Mouse (Mus musculus) E14TG2a.4 (cell line): ENCODE results near the gene Ubxn10.

Experiments
- H3K27me3 ChIP-seq: 2 replicates; pipeline ENCODE4 v1.6.1; 2014; ENCODE audit warnings: low read length, control low read depth; ENCODE audit not compliant: insufficient read depth
- H3K36me3 ChIP-seq: 2 replicates; pipeline ENCODE4 v1.6.1; 2014; ENCODE audit warnings: low read length, control low read depth; ENCODE audit not compliant: insufficient read depth
- H3K4me1 ChIP-seq: replicated peaks from 2 replicates; pipeline ENCODE4 v1.6.1; 2014; ENCODE audit warnings: low read depth, low read length, control low read depth
- H3K4me3 ChIP-seq: replicated peaks from 2 replicates; pipeline ENCODE4 v1.5.1; 2014; ENCODE audit warnings: mild to moderate bottlenecking, low read length
- H3K9me3 ChIP-seq: 2 replicates; pipeline ENCODE4 v1.6.1; 2014; ENCODE audit warnings: low read length, control low read depth
- CTCF ChIP-seq: conservative IDR thresholded peaks from 2 replicates; pipeline ENCODE4 v1.5.1; 2014; ENCODE audit warnings: low read length
- NANOG ChIP-seq: IDR thresholded peaks from 2 replicates; pipeline ENCODE4 v1.6.1; 2014; ENCODE audit warnings: borderline replicate concordance, low read length, mixed read lengths
- POU5F1 ChIP-seq: IDR thresholded peaks from 2 replicates; pipeline ENCODE4 v1.6.1; 2014; ENCODE audit warnings: low read length, borderline replicate concordance

The Ubxn10 gene

DNA sequence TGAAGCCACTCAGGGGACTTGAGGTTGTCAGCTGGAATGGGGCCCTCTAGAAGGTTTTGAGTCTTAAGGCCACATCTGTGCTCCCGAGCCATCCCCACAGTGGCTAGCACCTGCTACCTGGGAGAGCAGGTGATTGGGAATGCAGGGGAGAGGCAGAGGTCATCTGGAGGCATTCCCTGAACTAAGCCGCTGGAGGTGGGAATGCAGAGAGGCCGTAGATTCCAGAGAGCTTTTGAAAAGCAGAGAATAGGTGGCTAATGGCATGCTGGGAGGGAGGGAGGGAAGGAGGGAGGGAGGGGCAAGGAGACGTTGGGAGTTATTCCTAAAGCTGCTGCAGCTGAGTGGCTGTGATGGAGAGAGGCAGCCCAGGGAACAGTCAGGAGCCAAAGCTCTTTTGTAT lies 46.4 kb downstream of the Ubxn10 start:
- TF ChIP-seq POU5F1 = no peak
- TF ChIP-seq NANOG = no peak
- TF ChIP-seq CTCF = no peak
- Histone ChIP-seq H3K27me3 (peaks cover 9% of the 10 kb centered on the region; the same call in 1 of the 2 replicates), H3K9me3 (no peaks in the 10 kb centered on the region), H3K4me3 (peak overlapping the region; percentile 45), H3K4me1 (peaks cover 76% of the 10 kb centered on the region), H3K36me3 (no peaks in the 10 kb centered on the region)

- TF ChIP-seq POU5F1 (no peak), NANOG (no peak), CTCF (no peak)
- H3K4me3 ChIP-seq = no peak overlapping the region
These were observed 47.9 kb downstream of the Ubxn10 start for GRCm38 (mm10) chr4:138689094-138689512.

GRCm38 (mm10) chr4:138685813-138686212 lies 51.2 kb downstream of the Ubxn10 start:
- Histone ChIP-seq H3K27me3 (peaks cover 12% of the 10 kb centered on the region), H3K4me3 (no peak overlapping the region), H3K4me1 (peaks cover 65% of the 10 kb centered on the region), H3K9me3 (no peaks in the 10 kb centered on the region), H3K36me3 (no peaks in the 10 kb centered on the region)
- TF ChIP-seq NANOG (no peak), POU5F1 (no peak), CTCF (no peak)

More at GRCm38 (mm10) chr4:138689094-138689512, 47.9 kb downstream of the Ubxn10 start:
- Histone ChIP-seq H3K9me3 (no peaks in the 10 kb centered on the region), H3K36me3 (no peaks in the 10 kb centered on the region), H3K4me1 (peaks cover 77% of the 10 kb centered on the region), H3K27me3 (peaks cover 12% of the 10 kb centered on the region)

DNA sequence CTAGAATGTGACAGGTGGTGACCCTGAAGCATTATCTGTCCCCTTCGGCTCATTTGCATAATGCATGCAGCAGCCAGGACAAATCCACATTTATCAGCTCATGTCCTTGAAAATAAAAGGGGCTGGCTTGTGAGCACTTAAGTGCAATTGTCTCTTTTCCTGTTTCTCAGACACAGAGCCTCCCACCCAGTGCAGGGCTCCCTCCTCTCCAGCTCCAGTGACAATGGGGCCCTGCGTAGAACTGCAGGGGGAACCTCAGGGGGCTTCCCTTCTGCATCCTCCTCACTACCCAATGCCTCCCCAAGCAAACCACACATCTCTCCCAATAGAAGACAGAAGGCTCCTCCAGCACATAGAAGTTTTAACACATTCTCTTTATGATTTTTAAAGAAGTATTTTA lies 54.2 kb downstream of the Ubxn10 start:
- Histone ChIP-seq H3K27me3 (peaks cover 12% of the 10 kb centered on the region), H3K36me3 (no peaks in the 10 kb centered on the region), H3K4me3 (no peak overlapping the region), H3K4me1 (peaks cover 44% of the 10 kb centered on the region), H3K9me3 (no peaks in the 10 kb centered on the region)
- 0 out of 2 replicates have a peak, but pooled peaks have one; percentile 30 for TF ChIP-seq POU5F1
- no peak for TF ChIP-seq CTCF
- TF ChIP-seq NANOG = no peak

- TF ChIP-seq NANOG (no peak), POU5F1 (no peak), CTCF (no peak)
- no peak overlapping the region for H3K4me3 ChIP-seq
- no peaks in the 10 kb centered on the region for H3K9me3 ChIP-seq
- H3K36me3 ChIP-seq = no peaks in the 10 kb centered on the region
- H3K4me1 ChIP-seq = peaks cover 49% of the 10 kb centered on the region
- peaks cover 11% of the 10 kb centered on the region for H3K27me3 ChIP-seq
These were observed 56.8 kb downstream of the Ubxn10 start for GRCm38 (mm10) chr4:138680124-138680523.

GRCm38 (mm10) chr4:138677579-138677978 lies 59.4 kb downstream of the Ubxn10 start:
- H3K36me3 ChIP-seq = no peaks in the 10 kb centered on the region
- TF ChIP-seq CTCF (no peak), POU5F1 (no peak), NANOG (no peak)

DNA sequence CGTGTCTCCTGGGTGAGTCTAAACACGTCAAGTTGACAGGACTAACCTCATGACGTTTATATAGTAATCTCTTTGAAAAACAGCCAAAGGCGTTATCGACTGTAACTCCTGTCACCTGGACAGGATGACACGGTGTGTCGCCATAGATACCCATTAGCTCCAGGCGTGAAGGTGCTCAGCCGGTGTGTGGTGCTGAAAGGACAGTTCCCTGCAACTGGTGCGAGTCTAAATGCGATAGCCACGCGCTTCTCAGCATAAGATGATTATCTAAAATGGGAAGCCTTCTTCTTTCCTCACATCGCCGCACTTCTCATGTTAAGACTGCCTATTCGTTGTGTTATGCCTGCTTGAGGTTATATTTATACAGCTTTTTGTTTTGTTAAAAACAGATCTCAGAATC lies 60.5 kb downstream of the Ubxn10 start:
- TF ChIP-seq POU5F1 (no peak), CTCF (no peak), NANOG (no peak)
- Histone ChIP-seq H3K4me3 (no peak overlapping the region), H3K9me3 (no peaks in the 10 kb centered on the region), H3K4me1 (peaks cover 19% of the 10 kb centered on the region), H3K27me3 (peaks cover 43% of the 10 kb centered on the region), H3K36me3 (no peaks in the 10 kb centered on the region)

More at GRCm38 (mm10) chr4:138677579-138677978, 59.4 kb downstream of the Ubxn10 start:
- H3K4me3 ChIP-seq = peak overlapping the region; percentile 79
- no peaks in the 10 kb centered on the region for H3K9me3 ChIP-seq
- H3K27me3 ChIP-seq = peaks cover 37% of the 10 kb centered on the region
- H3K4me1 ChIP-seq = peaks cover 26% of the 10 kb centered on the region

GRCm38 (mm10) chr4:138672160-138672559 lies 64.8 kb downstream of the Ubxn10 start:
- Histone ChIP-seq H3K4me1 (peaks cover 5% of the 10 kb centered on the region; the same call in 1 of the 2 replicates), H3K36me3 (no peaks in the 10 kb centered on the region), H3K27me3 (peaks cover 70% of the 10 kb centered on the region), H3K4me3 (no peak overlapping the region), H3K9me3 (no peaks in the 10 kb centered on the region)
- TF ChIP-seq CTCF (no peak), POU5F1 (no peak), NANOG (no peak)

DNA sequence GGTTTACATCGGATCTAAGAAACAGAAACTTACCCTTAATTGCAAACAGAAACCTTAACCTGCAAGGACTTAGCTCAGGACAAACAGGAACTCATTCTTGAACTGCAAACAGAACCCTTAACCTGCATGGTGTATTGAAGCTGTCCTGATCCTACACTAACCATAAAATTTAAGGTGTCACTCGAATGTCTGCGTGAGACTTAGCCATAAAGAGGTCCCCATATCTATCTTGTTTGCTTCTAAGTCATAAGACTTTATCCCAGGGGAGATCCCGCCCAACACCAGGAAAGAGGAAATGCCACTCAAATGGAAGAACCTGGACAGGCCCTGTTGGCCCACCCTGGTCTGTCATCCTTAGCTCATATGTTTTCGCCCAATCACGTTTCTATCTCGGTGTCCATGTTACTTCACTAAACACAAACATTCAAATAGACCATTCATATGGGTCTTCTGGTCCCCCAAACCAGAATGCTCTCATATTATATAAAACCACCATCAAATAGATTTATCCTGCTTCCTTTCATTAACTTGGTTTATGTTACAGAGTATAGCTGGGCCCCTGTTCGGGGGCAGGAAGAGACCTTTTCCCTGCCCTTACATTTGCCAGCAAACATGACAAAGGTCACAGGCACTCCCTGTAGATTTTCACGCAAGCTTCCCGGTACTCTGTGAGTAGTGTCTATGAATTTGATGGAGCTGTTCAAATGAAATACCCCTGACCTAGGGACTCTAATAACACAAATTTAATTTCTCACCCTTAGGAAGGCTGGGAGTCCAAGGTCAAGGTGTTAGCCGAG lies 66.7 kb downstream of the Ubxn10 start:
- no peak for TF ChIP-seq CTCF
- no peak for TF ChIP-seq POU5F1
- TF ChIP-seq NANOG = no peak
- Histone ChIP-seq H3K4me3 (no peak overlapping the region), H3K9me3 (no peaks in the 10 kb centered on the region), H3K27me3 (peaks cover 64% of the 10 kb centered on the region), H3K36me3 (no peaks in the 10 kb centered on the region), H3K4me1 (peaks cover 3% of the 10 kb centered on the region)
